Mouse (Mus musculus): ENCODE results near the gene Siah3. TPM values are rescaled to one million over a fixed set of nuclear protein-coding genes. Genes with fewer than 3 reads are reported as not detected.
"Not testable (repeated sequence)": the region's sequence is repeated elsewhere in the genome, so short reads cannot be mapped to it uniquely, and the experiment has no call there.

The Siah3 gene
- polyA plus RNA-seq (2017; shearing (Covaris generic)) = under 1 TPM; 0.10 to 0.29 TPM

- ATAC-seq = peak; percentile 48
Observed at GRCm38 (mm10) chr14:75455743-75456421, at the start of gene Siah3. Siah3 (plus strand) TSS chr14:75455982.

- ATAC-seq = no peak
Observed at GRCm38 (mm10) chr14:75409772-75410171, 46.0 kb upstream of the Siah3 start.

GRCm38 (mm10) chr14:75410392-75410791 lies 45.4 kb upstream of the Siah3 start:
- ATAC-seq = no peak

- no peak for ATAC-seq
Observed at GRCm38 (mm10) chr14:75418721-75419120, 37.1 kb upstream of the Siah3 start.

GRCm38 (mm10) chr14:75419876-75420275 lies 35.9 kb upstream of the Siah3 start:
- ATAC-seq = no peak

GRCm38 (mm10) chr14:75420811-75421210 lies 35.0 kb upstream of the Siah3 start:
- no peak for ATAC-seq

GRCm38 (mm10) chr14:75431173-75431786 lies 24.5 kb upstream of the Siah3 start:
- no peak for ATAC-seq

- ATAC-seq = no peak
Observed at GRCm38 (mm10) chr14:75432850-75433249, 22.9 kb upstream of the Siah3 start.

- ATAC-seq = no peak
Observed at GRCm38 (mm10) chr14:75434576-75434975, 21.2 kb upstream of the Siah3 start.

GRCm38 (mm10) chr14:75444486-75445105 lies 11.2 kb upstream of the Siah3 start:
- ATAC-seq = peak; percentile 57

GRCm38 (mm10) chr14:75445281-75445947 lies 10.4 kb upstream of the Siah3 start:
- ATAC-seq = peak; percentile 97

- ATAC-seq = peak; percentile 11
Observed at GRCm38 (mm10) chr14:75445948-75446281, 9.9 kb upstream of the Siah3 start.

GRCm38 (mm10) chr14:75446314-75446713 lies 9.5 kb upstream of the Siah3 start:
- not testable (repeated sequence) for ATAC-seq

GRCm38 (mm10) chr14:75453906-75454305 lies 1.9 kb upstream of the Siah3 start:
- ATAC-seq = no peak

- ATAC-seq = no peak
Observed at GRCm38 (mm10) chr14:75454716-75455115, 1.1 kb upstream of the Siah3 start.

GRCm38 (mm10) chr14:75455361-75455742 lies 430 bp upstream of the Siah3 start:
- ATAC-seq = no peak

GRCm38 (mm10) chr14:75456489-75457220 lies 873 bp downstream of the Siah3 start:
- ATAC-seq = peak; percentile 91

- no peak for ATAC-seq
Observed at GRCm38 (mm10) chr14:75457221-75457600, 1.4 kb downstream of the Siah3 start.

- no peak for ATAC-seq
Observed at GRCm38 (mm10) chr14:75459431-75459830, 3.6 kb downstream of the Siah3 start.

GRCm38 (mm10) chr14:75459991-75460390 lies 4.2 kb downstream of the Siah3 start:
- ATAC-seq = no peak

- no peak for ATAC-seq
Observed at GRCm38 (mm10) chr14:75460436-75460835, 4.7 kb downstream of the Siah3 start.

- no peak for ATAC-seq
Observed at GRCm38 (mm10) chr14:75461770-75462169, 6.0 kb downstream of the Siah3 start.

GRCm38 (mm10) chr14:75463171-75463570 lies 7.4 kb downstream of the Siah3 start:
- ATAC-seq = no peak

Measured in activated CD4-positive, CD25-positive, alpha-beta regulatory T cell, adult 4 months (primary cell).